Mouse (Mus musculus): Measurements from ENCODE around the gene 4933428G20Rik. TPM values are rescaled to one million over a fixed set of nuclear protein-coding genes. Genes with fewer than 3 reads are reported as not detected.

Gene 4933428G20Rik
- total RNA-seq, 2 experiments from 2014 or later: not detected

- peak overlapping the region; percentile 56; the same call in 1 of the 2 replicates for H3K4me3 ChIP-seq
- intact Hi-C loops (cut with DNase I): no loop called here
- no peak overlapping the region for H3K27ac ChIP-seq
- DNase-seq: no peak
- no peak for TF ChIP-seq CTCF (IDR thresholded peaks at IDR 0.05)
Observed at GRCm38 (mm10) chr11:97537580-97538089, 37.5 kb upstream of the 4933428G20Rik start.

- Histone ChIP-seq H3K4me3 (peak overlapping the region; percentile 56), H3K27ac (no peak overlapping the region)
- no peak for DNase-seq
- 0 out of 2 replicates have a peak, but pooled peaks have one; percentile 20 for TF ChIP-seq CTCF (IDR thresholded peaks at IDR 0.05)
- intact Hi-C loops (cut with DNase I): no loop called here
Observed at GRCm38 (mm10) chr11:97536835-97537579, 36.9 kb upstream of the 4933428G20Rik start.

- intact Hi-C loops (cut with DNase I): no loop called here
- TF ChIP-seq CTCF (IDR thresholded peaks at IDR 0.05): no peak
- DNase-seq: no peak
- H3K4me3 ChIP-seq: no peak overlapping the region
- no peak overlapping the region for H3K27ac ChIP-seq
Observed at GRCm38 (mm10) chr11:97536083-97536747, 36.1 kb upstream of the 4933428G20Rik start.

GRCm38 (mm10) chr11:97535660-97536059 lies 35.5 kb upstream of the 4933428G20Rik start:
- H3K4me3 ChIP-seq: no peak overlapping the region
- TF ChIP-seq CTCF (IDR thresholded peaks at IDR 0.05): no peak
- H3K27ac ChIP-seq: no peak overlapping the region
- DNase-seq: no peak
- intact Hi-C loops (cut with DNase I): no loop called here

DNA sequence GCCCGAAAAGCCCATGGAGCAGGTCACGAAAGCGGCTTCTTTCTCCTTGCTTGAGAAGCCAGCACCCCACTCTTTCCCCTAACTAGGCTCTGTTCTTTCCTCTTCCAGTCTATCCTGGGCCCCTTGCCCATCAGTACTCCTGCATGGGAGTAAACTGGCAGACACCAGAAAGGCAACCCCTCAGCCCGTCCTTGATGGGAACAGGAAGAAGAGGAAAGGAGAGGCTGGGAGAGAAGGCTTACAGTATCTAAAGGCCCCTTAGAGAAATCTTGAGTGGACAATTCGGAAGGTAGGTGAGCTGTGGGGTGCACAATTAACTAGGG lies 35.1 kb upstream of the 4933428G20Rik start:
- intact Hi-C loops (cut with DNase I): no loop called here
- DNase-seq: no peak
- Histone ChIP-seq H3K27ac (no peak overlapping the region), H3K4me3 (no peak overlapping the region)
- TF ChIP-seq CTCF (IDR thresholded peaks at IDR 0.05): no peak

- peak overlapping the region; percentile 52 for H3K4me3 ChIP-seq
Observed at GRCm38 (mm10) chr11:97534442-97535307, 34.5 kb upstream of the 4933428G20Rik start.

DNA sequence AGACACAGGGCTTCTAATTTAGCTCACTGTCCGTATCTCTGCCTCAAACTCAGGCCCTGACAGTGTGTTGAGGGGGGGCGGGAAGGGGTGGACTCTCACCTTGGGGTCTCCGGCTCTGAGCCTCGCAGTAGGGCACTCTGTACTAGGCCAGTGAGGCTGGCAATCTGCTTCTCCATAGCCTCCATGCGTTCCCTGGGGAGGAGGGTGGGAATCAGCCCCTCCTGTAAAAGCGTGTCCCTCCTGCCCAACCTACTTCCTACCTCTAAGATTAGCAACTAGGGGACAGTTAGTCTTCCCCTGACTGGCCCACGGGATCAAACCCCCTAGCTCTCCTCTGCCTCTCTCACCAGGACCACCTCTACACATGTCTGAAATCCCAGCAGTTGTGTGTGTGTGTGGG lies 33.5 kb upstream of the 4933428G20Rik start:
- Histone ChIP-seq H3K27ac (no peak overlapping the region), H3K4me3 (no peak overlapping the region)
- DNase-seq: no peak
- intact Hi-C loops (cut with DNase I): no loop called here
- TF ChIP-seq CTCF (IDR thresholded peaks at IDR 0.05): no peak

More at GRCm38 (mm10) chr11:97534442-97535307, 34.5 kb upstream of the 4933428G20Rik start:
- DNase-seq: no peak
- intact Hi-C loops (cut with DNase I): no loop called here
- no peak for TF ChIP-seq CTCF (IDR thresholded peaks at IDR 0.05)
- no peak overlapping the region for H3K27ac ChIP-seq

GRCm38 (mm10) chr11:97532950-97533582 lies 32.9 kb upstream of the 4933428G20Rik start:
- no peak for DNase-seq
- no peak for TF ChIP-seq CTCF (IDR thresholded peaks at IDR 0.05)
- intact Hi-C loops (cut with DNase I): no loop called here
- Histone ChIP-seq H3K27ac (no peak overlapping the region), H3K4me3 (no peak overlapping the region)

GRCm38 (mm10) chr11:97532354-97532753 lies 32.2 kb upstream of the 4933428G20Rik start:
- DNase-seq: no peak
- TF ChIP-seq CTCF (IDR thresholded peaks at IDR 0.05): no peak
- Histone ChIP-seq H3K4me3 (no peak overlapping the region), H3K27ac (no peak overlapping the region)
- intact Hi-C loops (cut with DNase I): no loop called here

DNA sequence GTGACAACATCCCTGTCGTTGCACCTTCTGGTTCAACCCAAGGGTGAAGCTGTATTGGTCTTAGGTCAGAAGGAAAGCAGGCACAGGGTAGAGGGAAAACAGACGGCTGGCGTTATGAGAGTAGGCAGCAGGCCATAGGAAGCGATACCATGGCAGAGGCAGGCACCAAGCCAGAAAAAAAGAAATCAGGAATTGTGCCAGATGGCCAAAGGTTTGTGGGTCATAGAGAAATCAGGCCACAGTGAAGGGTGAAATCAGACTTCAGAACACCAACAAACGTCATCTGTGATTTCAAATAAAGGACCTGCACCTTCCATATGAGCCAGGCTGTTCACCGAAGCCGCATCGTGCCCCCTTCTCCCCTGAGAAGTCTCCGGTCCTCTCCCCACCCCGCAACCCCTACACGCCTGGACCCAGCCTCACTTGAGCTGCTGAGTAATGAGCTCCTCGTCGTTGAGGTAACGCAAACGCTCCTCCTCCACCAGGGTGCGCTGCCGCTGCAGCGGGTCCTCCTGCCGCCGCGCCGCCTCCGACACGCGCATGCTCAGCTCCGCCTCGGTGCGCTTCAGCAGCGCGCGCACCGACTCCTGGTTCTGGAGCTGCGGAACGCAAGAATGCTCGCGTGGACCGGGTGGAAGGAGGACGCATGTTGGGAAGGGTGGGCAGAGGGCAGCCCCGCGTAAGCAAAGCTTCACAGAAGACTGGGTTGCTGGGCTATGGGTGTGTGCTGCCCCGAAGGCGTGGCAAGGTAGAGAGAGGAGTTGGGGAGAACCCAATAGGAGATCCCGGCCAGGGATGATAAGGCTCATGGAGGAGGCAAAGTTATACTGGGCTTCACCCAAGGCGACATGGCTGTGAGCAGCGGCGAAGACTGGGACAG lies 31.5 kb upstream of the 4933428G20Rik start:
- Histone ChIP-seq H3K4me3 (peak overlapping the region; percentile 72), H3K27ac (peak overlapping the region; percentile 24; the same call in 1 of the 2 replicates)
- peak; percentile 96 for TF ChIP-seq CTCF (IDR thresholded peaks at IDR 0.05)
- intact Hi-C loops (cut with DNase I): loop anchor here (1.0 kb wide), 2 partner anchors 26 to 91 kb away; no protein-coding TSS in a partner anchor
- peak; percentile 94 for DNase-seq

GRCm38 (mm10) chr11:97530961-97531360 lies 30.8 kb upstream of the 4933428G20Rik start:
- DNase-seq: no peak
- Histone ChIP-seq H3K4me3 (no peak overlapping the region), H3K27ac (no peak overlapping the region)
- intact Hi-C loops (cut with DNase I): loop anchor here (1.0 kb wide), 2 partner anchors 26 to 91 kb away; no protein-coding TSS in a partner anchor
- no peak for TF ChIP-seq CTCF (IDR thresholded peaks at IDR 0.05)

Data from gastrocnemius, adult 2 months (tissue).